Mouse (Mus musculus) midbrain, embryonic 14.5 days (tissue): Measurements from ENCODE around the gene Ciao1. TPM values are rescaled to one million over a fixed set of nuclear protein-coding genes. Genes with fewer than 3 reads are reported as not detected.
A peak's percentile ranks its signal among the peaks of the same experiment; 100 is the strongest.

Experiments
- ATAC-seq: fragments of 200-750 bp; cut with Nextera tagmentation; 2 replicates; pipeline ENCODE4 v1.8.0; 2017; ENCODE audit warnings: moderate number of reproducible peaks, moderate library complexity; ENCODE audit not compliant: low FRiP score, low TSS enrichment
- DNase-seq: peaks from one replicate; pipeline ENCODE4 v3.0.0-alpha.2; 2015
- H3K27ac ChIP-seq: fragments of 300-500 bp; sonication (generic); replicated peaks from 2 replicates; pipeline ENCODE4 v1.5.1; 2014; ENCODE audit warnings: mild to moderate bottlenecking, low read depth, low read length, moderate library complexity
- H3K27me3 ChIP-seq: fragments of 300-500 bp; sonication (generic); 2 replicates; pipeline ENCODE4 v1.6.1; 2014; ENCODE audit warnings: low read length, control low read depth, mixed read lengths; ENCODE audit not compliant: control insufficient read depth, insufficient read depth
- H3K36me3 ChIP-seq: fragments of 300-500 bp; sonication (generic); 2 replicates; pipeline ENCODE4 v1.6.1; 2014; ENCODE audit warnings: low read length, control low read depth; ENCODE audit not compliant: control insufficient read depth, insufficient read depth
- H3K4me1 ChIP-seq: fragments of 300-500 bp; sonication (generic); 2 replicates; pipeline ENCODE4 v1.6.1; 2014; ENCODE audit warnings: mild to moderate bottlenecking, antibody characterized with exemption, low read length, control low read depth; ENCODE audit not compliant: control insufficient read depth, insufficient read depth
- H3K4me2 ChIP-seq: fragments of 300-500 bp; sonication (generic); 2 replicates; pipeline ENCODE4 v1.6.1; 2014; ENCODE audit warnings: mild to moderate bottlenecking, low read length, moderate library complexity
- H3K4me3 ChIP-seq: fragments of 300-500 bp; sonication (generic); replicated peaks from 2 replicates; pipeline ENCODE4 v1.5.1; 2014; ENCODE audit warnings: low read depth, low read length
- H3K9ac ChIP-seq: fragments of 300-500 bp; sonication (generic); replicated peaks from 2 replicates; pipeline ENCODE4 v1.6.1; 2014; ENCODE audit warnings: mild to moderate bottlenecking, low read length, moderate library complexity
- H3K9me3 ChIP-seq: fragments of 300-500 bp; sonication (generic); 2 replicates; pipeline ENCODE4 v1.6.1; 2016; ENCODE audit warnings: low read length, control low read depth, mixed read lengths; ENCODE audit not compliant: control insufficient read depth
- WGBS: fragments of 180-500 bp; shearing (Covaris S2); extraction: QIAGEN DNeasy Blood & Tissue Kit; methylation state at CpG from one replicate; pipeline ENCODE4 v1.1.7; 2014; 5-methylcytosine and 5-hydroxymethylcytosine counted together
- polyA plus RNA-seq: library from polyadenylated mRNA; unstranded; fragments of >200 nt; fragmentation: Nextera tagmentation; extraction: Ambion mirVana; gene quantifications from 2 replicates; pipeline ENCODE4 v1.2.1, GENCODE M21; 2014

Gene Ciao1
- polyA plus RNA-seq, 1 experiment from 2014 or later: 56.4 TPM

- peaks cover 12% of the 10 kb centered on the region for H3K4me1 ChIP-seq
- H3K27me3 ChIP-seq: no peaks in the 10 kb centered on the region
- no peak overlapping the region for H3K9ac ChIP-seq
- no peak overlapping the region for H3K4me2 ChIP-seq
- no peak overlapping the region for H3K27ac ChIP-seq
- no peak for DNase-seq
- peaks cover 26% of the 10 kb centered on the region for H3K36me3 ChIP-seq
- no peak for ATAC-seq
- no peak overlapping the region for H3K4me3 ChIP-seq
- 87% methylated on average over 5 of the region's 5 CpGs for WGBS
- H3K9me3 ChIP-seq: no peaks in the 10 kb centered on the region
These were observed 5.2 kb upstream of the Ciao1 start for GRCm38 (mm10) chr2:127252787-127253186.

GRCm38 (mm10) chr2:127251880-127252527 lies 4.4 kb upstream of the Ciao1 start:
- DNase-seq: no peak
- Histone ChIP-seq H3K4me3 (no peak overlapping the region), H3K27ac (no peak overlapping the region), H3K4me1 (peaks cover 13% of the 10 kb centered on the region), H3K9me3 (no peaks in the 10 kb centered on the region), H3K27me3 (no peaks in the 10 kb centered on the region), H3K9ac (0 out of 2 replicates have a peak overlapping the region, but pooled peaks have one; percentile 9), H3K4me2 (no peak overlapping the region), H3K36me3 (peaks cover 18% of the 10 kb centered on the region)
- WGBS: 88% methylated on average over 3 of the region's 3 CpGs
- ATAC-seq: no peak

- DNase-seq (no peak), ATAC-seq (no peak)
- Histone ChIP-seq H3K27ac (no peak overlapping the region), H3K9me3 (no peaks in the 10 kb centered on the region), H3K4me2 (no peak overlapping the region), H3K9ac (no peak overlapping the region), H3K4me3 (no peak overlapping the region), H3K4me1 (peaks cover 19% of the 10 kb centered on the region), H3K27me3 (no peaks in the 10 kb centered on the region), H3K36me3 (peaks cover 13% of the 10 kb centered on the region; the same call in 1 of the 2 replicates)
- 90% methylated on average over 3 of the region's 3 CpGs for WGBS
These were observed 3.8 kb upstream of the Ciao1 start for GRCm38 (mm10) chr2:127251457-127251856.

- Histone ChIP-seq H3K4me2 (no peak overlapping the region), H3K27ac (no peak overlapping the region), H3K27me3 (no peaks in the 10 kb centered on the region), H3K36me3 (peaks cover 16% of the 10 kb centered on the region), H3K4me1 (peaks cover 21% of the 10 kb centered on the region), H3K4me3 (no peak overlapping the region), H3K9me3 (no peaks in the 10 kb centered on the region), H3K9ac (no peak overlapping the region)
- 94% methylated on average over 9 of the region's 9 CpGs for WGBS
- ATAC-seq: no peak
- DNase-seq: no peak
These were observed 2.8 kb upstream of the Ciao1 start for GRCm38 (mm10) chr2:127250291-127251008.

- DNase-seq (peak; percentile 75), ATAC-seq (peak; percentile 59)
- no peaks in the 10 kb centered on the region for H3K27me3 ChIP-seq
- peak overlapping the region; percentile 85 for H3K4me3 ChIP-seq
- no peaks in the 10 kb centered on the region for H3K9me3 ChIP-seq
- WGBS: under 1% methylated on average over 38 of the region's 39 CpGs
- peak overlapping the region; percentile 88 for H3K9ac ChIP-seq
- H3K4me1 ChIP-seq: peaks cover 21% of the 10 kb centered on the region
- peaks cover 34% of the 10 kb centered on the region for H3K36me3 ChIP-seq
- H3K27ac ChIP-seq: peak overlapping the region; percentile 83
- H3K4me2 ChIP-seq: peak overlapping the region; percentile 89
These were observed 853 bp upstream of the Ciao1 start for GRCm38 (mm10) chr2:127248334-127249004.

DNA sequence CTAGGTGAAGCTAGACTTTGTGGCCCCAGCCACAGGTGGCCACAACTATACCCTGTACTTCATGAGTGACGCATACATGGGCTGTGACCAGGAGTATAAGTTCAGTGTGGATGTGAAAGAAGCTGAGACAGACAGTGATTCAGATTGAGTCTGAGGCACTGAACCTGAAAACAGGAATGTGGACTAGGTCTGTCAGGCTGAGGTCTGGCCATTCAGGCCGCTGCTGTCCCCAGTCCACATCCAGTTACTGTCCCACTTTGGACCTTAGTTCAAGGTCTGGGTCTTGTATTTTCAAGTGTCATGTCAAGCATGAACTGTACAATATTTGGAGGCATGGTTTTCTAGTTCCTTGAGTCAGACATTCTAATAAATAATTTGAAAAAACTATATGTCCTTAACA lies 7.6 kb downstream of the Ciao1 start:
- Histone ChIP-seq H3K36me3 (peaks cover 91% of the 10 kb centered on the region), H3K27ac (no peak overlapping the region), H3K9me3 (no peaks in the 10 kb centered on the region), H3K4me3 (no peak overlapping the region), H3K27me3 (no peaks in the 10 kb centered on the region), H3K4me2 (no peak overlapping the region), H3K4me1 (no peaks in the 10 kb centered on the region), H3K9ac (no peak overlapping the region)
- DNase-seq (no peak), ATAC-seq (no peak)
- WGBS: 93% methylated on average over 2 of the region's 2 CpGs

DNA sequence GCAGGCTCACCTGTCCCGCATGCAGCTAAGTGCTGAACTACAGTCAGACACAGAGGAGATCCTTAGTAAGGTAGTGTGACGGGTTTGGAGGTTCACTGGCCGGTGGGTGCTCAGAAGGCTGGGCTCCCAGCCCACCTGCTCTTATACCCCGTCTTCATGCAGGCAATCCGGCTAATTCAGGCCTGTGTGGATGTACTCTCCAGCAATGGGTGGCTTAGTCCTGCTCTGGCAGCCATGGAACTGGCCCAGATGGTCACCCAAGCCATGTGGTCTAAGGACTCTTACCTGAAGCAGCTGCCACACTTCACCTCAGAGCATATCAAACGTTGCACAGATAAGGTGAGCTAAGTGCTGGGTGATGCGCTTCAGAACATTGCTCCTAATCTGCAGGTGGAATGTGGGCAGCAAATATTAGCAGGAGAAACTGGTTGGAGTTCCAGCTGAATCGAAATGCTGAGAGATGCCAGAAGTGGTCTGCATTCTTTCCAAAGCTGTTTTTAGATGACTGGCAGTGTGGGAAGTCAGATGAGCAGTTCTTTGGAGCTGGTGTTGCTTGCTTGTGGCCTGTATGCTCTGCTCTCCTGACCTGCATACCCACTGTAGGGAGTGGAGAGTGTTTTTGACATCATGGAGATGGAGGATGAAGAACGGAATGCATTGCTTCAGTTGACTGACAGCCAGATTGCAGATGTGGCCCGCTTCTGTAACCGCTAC lies 9.6 kb downstream of the Ciao1 start:
- Histone ChIP-seq H3K9me3 (no peaks in the 10 kb centered on the region), H3K4me2 (no peak overlapping the region), H3K27ac (no peak overlapping the region), H3K27me3 (no peaks in the 10 kb centered on the region), H3K9ac (no peak overlapping the region), H3K4me3 (no peak overlapping the region), H3K4me1 (no peaks in the 10 kb centered on the region), H3K36me3 (peaks cover 92% of the 10 kb centered on the region)
- no peak for DNase-seq
- 95% methylated on average over 11 of the region's 11 CpGs for WGBS
- no peak for ATAC-seq

DNA sequence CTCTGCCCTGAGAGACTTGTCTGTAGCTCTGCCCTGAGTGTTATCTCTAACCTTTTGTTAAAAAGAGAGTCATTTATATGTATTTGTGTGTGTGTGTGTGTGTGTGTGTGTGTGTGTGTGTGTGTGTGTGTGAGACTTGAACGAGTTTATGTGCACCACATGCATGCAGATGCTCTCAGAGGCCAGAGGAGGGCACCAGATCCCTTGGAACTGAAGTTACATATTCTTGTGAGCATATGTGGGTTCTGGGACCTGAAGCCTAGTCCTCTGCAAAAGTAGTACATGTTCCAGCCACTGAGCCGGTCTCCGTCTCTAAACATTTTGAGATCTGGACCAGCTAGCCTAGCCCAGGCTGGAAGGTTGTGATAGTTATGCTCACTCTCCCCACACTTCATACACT lies 22.4 kb downstream of the Ciao1 start:
- H3K36me3 ChIP-seq: peaks cover 96% of the 10 kb centered on the region
- H3K9me3 ChIP-seq: no peaks in the 10 kb centered on the region
- ATAC-seq (no peak), DNase-seq (no peak)
- no peaks in the 10 kb centered on the region for H3K27me3 ChIP-seq
- no peak overlapping the region for H3K4me2 ChIP-seq
- H3K4me1 ChIP-seq: no peaks in the 10 kb centered on the region
- no peak overlapping the region for H3K27ac ChIP-seq
- H3K4me3 ChIP-seq: no peak overlapping the region
- no peak overlapping the region for H3K9ac ChIP-seq
- 95% methylated on average over 3 of the region's 3 CpGs for WGBS
